17 mouse cellular contexts compared by ENCODE assay signal in the genomic region with DNA sequence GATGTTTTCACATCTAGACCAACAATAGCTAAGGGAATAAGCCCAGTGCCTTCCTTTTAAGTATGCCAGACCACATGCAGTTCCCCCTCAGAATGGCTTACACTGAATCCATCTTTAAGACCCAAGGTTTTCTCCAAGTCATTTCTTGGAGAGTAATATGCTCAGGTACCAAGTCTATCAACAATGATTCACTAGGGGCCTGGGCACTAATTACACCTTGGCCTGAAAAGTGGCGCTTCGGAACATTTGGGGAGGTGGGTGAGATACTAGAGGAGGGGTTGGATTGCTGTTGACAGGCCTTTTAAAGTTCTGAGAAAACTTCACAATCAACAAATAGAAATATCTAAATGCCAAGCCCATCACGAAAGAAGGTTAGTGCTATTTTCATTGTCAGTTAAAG. TPM values are rescaled to one million over a fixed set of nuclear protein-coding genes. Genes with fewer than 3 reads are reported as not detected.
A peak's percentile ranks its signal among the peaks of the same experiment; 100 is the strongest.
DNase-seq lines count a peak whose midpoint lies in the region; ATAC-seq and TF ChIP-seq lines count a peak whose summit lies in the region.
"Had no signal": no experiment of that assay in that cellular context is flagged by ENCODE, and none has a peak within 500 bp of the region (broad histone marks: within the 10 kb centered on the region; RNA-seq: fewer than 3 reads in every experiment).

No protein-coding gene starts in this region.

- WGBS in forebrain, embryonic 10.5 days = 10% methylated on average over 3 of the region's 3 CpGs
- 14% methylated on average over 3 of the region's 3 CpGs for WGBS in hindbrain, embryonic 12.5 days
- WGBS in midbrain, embryonic 14.5 days = 23% methylated on average over 3 of the region's 3 CpGs

- H3K27me3 ChIP-seq in forebrain, embryonic 10.5 days (ENCODE audit: poor library complexity, severe bottlenecking) = peaks cover 100% of the 10 kb centered on the region
- H3K27me3 ChIP-seq in hindbrain, embryonic 12.5 days = peaks cover 65% of the 10 kb centered on the region
- peaks cover 57% of the 10 kb centered on the region for H3K27me3 ChIP-seq in midbrain, embryonic 14.5 days (ENCODE audit: control insufficient read depth, insufficient read depth, low read length)

- no peak for TF ChIP-seq CTCF in brain, embryonic 14.5 days (IDR thresholded peaks at IDR 0.05; ENCODE audit: borderline replicate concordance, extremely low read depth, insufficient read depth, insufficient read length)

- no peak overlapping the region for H3K9ac ChIP-seq in hindbrain, embryonic 12.5 days
- H3K9ac ChIP-seq in midbrain, embryonic 14.5 days (replicated peaks; ENCODE audit: low read length) = no peak overlapping the region
- H3K9ac ChIP-seq: liver, embryonic 13.5 days had no signal

- peak overlapping the region; percentile 91 for H3K27ac ChIP-seq in forebrain, embryonic 10.5 days
- peak overlapping the region; percentile 58 for H3K27ac ChIP-seq in hindbrain, embryonic 12.5 days
- H3K27ac ChIP-seq in midbrain, embryonic 14.5 days (replicated peaks; ENCODE audit: low read depth, low read length) = no peak overlapping the region
- H3K27ac ChIP-seq: layer of hippocampus, adult 2 months; liver, embryonic 13.5 days had no signal

- no peak for TF ChIP-seq POLR2A in brain, embryonic 14.5 days (IDR thresholded peaks at IDR 0.05; ENCODE audit: borderline replicate concordance, extremely low read depth, insufficient read depth, insufficient read length, poor library complexity, severe bottlenecking)

- peak overlapping the region; percentile 29 for H3K4me2 ChIP-seq in hindbrain, embryonic 12.5 days (replicated peaks)
- H3K4me2 ChIP-seq in midbrain, embryonic 14.5 days (ENCODE audit: low read length) = peak overlapping the region; percentile 54
- H3K4me2 ChIP-seq: heart, embryonic 11.5 days; liver, embryonic 13.5 days had no signal

- H3K4me3 ChIP-seq in forebrain, embryonic 10.5 days = peak overlapping the region; percentile 85
- no peak overlapping the region for H3K4me3 ChIP-seq in hindbrain, embryonic 12.5 days
- no peak overlapping the region for H3K4me3 ChIP-seq in midbrain, embryonic 14.5 days (replicated peaks; ENCODE audit: low read depth, low read length)
- H3K4me3 ChIP-seq: layer of hippocampus, adult 2 months; liver, embryonic 13.5 days had no signal

- H3K36me3 ChIP-seq in forebrain, embryonic 10.5 days (replicated peaks) = peaks cover 20% of the 10 kb centered on the region
- no peaks in the 10 kb centered on the region for H3K36me3 ChIP-seq in hindbrain, embryonic 12.5 days
- no peaks in the 10 kb centered on the region for H3K36me3 ChIP-seq in midbrain, embryonic 14.5 days (ENCODE audit: control insufficient read depth, insufficient read depth, low read length)
- H3K36me3 ChIP-seq: liver, embryonic 13.5 days had no signal

- peaks cover 70% of the 10 kb centered on the region for H3K4me1 ChIP-seq in forebrain, embryonic 10.5 days
- H3K4me1 ChIP-seq in hindbrain, embryonic 12.5 days = peaks cover 16% of the 10 kb centered on the region; the same call in 1 of the 2 replicates
- H3K4me1 ChIP-seq in midbrain, embryonic 14.5 days (ENCODE audit: control insufficient read depth, insufficient read depth, low read length) = no peaks in the 10 kb centered on the region

- intact Hi-C loops in left cerebral cortex, postnatal 25 days (cut with DNase I) = no loop called here

- no peaks in the 10 kb centered on the region for H3K9me3 ChIP-seq in forebrain, embryonic 10.5 days
- no peaks in the 10 kb centered on the region for H3K9me3 ChIP-seq in hindbrain, embryonic 12.5 days (replicated peaks)
- H3K9me3 ChIP-seq in midbrain, embryonic 14.5 days (ENCODE audit: control insufficient read depth, low read length) = no peaks in the 10 kb centered on the region
- H3K9me3 ChIP-seq: liver, embryonic 13.5 days had no signal

- ATAC-seq in hindbrain, embryonic 12.5 days (ENCODE audit: low FRiP score) = no peak
- ATAC-seq in midbrain, embryonic 14.5 days (ENCODE audit: low FRiP score, low TSS enrichment) = no peak

- peak; percentile 33 for DNase-seq in brain, embryonic 14.5 days (ENCODE audit: low read depth)
- no peak for DNase-seq in forebrain, embryonic 10.5 days (ENCODE audit: extremely low spot score, low spot score)
- peak; percentile 13 for DNase-seq in midbrain, embryonic 14.5 days
- no peak for DNase-seq in kidney, postnatal 36 days
- no peak for DNase-seq in left cerebral cortex, postnatal 25 days (ENCODE audit: low spot score in 2 of 2)
- DNase-seq in layer of hippocampus, adult 11-12 months (ENCODE audit: low spot score) = no peak
- DNase-seq: adrenal gland, postnatal 25 days; gastrocnemius, postnatal 10 days; heart, postnatal 36 days; kidney, adult 18-20 months; liver, embryonic 13.5 days; lung, postnatal 10 days; right cerebral cortex, postnatal 25 days had no signal

RNA-seq across cellular contexts. Expression of a gene that starts 4.9 kb away (rescaled TPM):
- polyA plus RNA-seq in brain, embryonic 14.5 days (2012; rRNA removed) = 89.6 and 91.1 TPM in 2 replicates
- polyA plus RNA-seq in forebrain, embryonic 10.5 days (2016; fragmentation: Nextera tagmentation; extraction: Ambion mirVana) = 24.8 and 41.8 TPM in 2 replicates
- polyA plus RNA-seq in hindbrain, embryonic 12.5 days (2016; fragmentation: Nextera tagmentation; extraction: Ambion mirVana) = 54.0 and 55.0 TPM in 2 replicates
- polyA plus RNA-seq in midbrain, embryonic 14.5 days (2014; fragmentation: Nextera tagmentation; extraction: Ambion mirVana) = 32.4 and 49.1 TPM in 2 replicates
- 1 to 10 TPM; 2.3 to 3.0 TPM for total RNA-seq in left cerebral cortex, postnatal 25 days (2021)
- total RNA-seq: adrenal gland, postnatal 25 days; heart, postnatal 36 days; MEL had no signal
- polyA plus RNA-seq: heart, embryonic 11.5 days; liver, embryonic 13.5 days had no signal

RNA-seq across cellular contexts. Expression of a gene that starts 8.3 kb away (rescaled TPM):
- 576 and 642 TPM in 2 replicates for polyA plus RNA-seq in brain, embryonic 14.5 days (2012; rRNA removed)
- polyA plus RNA-seq in forebrain, embryonic 10.5 days (2016; fragmentation: Nextera tagmentation; extraction: Ambion mirVana) = 6.2 and 8.9 TPM in 2 replicates
- 17.0 and 17.9 TPM in 2 replicates for polyA plus RNA-seq in hindbrain, embryonic 12.5 days (2016; fragmentation: Nextera tagmentation; extraction: Ambion mirVana)
- polyA plus RNA-seq in midbrain, embryonic 14.5 days (2014; fragmentation: Nextera tagmentation; extraction: Ambion mirVana) = 17.8 and 18.5 TPM in 2 replicates
- 10 to 100 TPM; 11.1 to 11.7 TPM for total RNA-seq in left cerebral cortex, postnatal 25 days (2021)
- total RNA-seq: adrenal gland, postnatal 25 days; MEL had no signal

Comparison
In these comparisons a context has a peak if more than half of its experiments do, and no peak if none do; other contexts are left out.
1. DNase-seq: peak in brain, embryonic 14.5 days (single experiment) and midbrain, embryonic 14.5 days (single experiment); none in forebrain, embryonic 10.5 days (single experiment), kidney, postnatal 36 days (0 of 2), left cerebral cortex, postnatal 25 days (0 of 2) and layer of hippocampus, adult 11-12 months (single experiment).
2. RNA of a gene that starts 8.3 kb away (polyA plus RNA-seq): 576 to 642 TPM in brain, embryonic 14.5 days; 17.0 to 17.9 TPM in hindbrain, embryonic 12.5 days, 17.8 to 18.5 TPM in midbrain, embryonic 14.5 days and 6.2 to 8.9 TPM in forebrain, embryonic 10.5 days; every median in the first group is over 10 times any median in the second.